Mouse (Mus musculus): ENCODE data around the gene Dolk.

GRCm38 (mm10) chr2:30319260-30319659 is 33.1 kb upstream of the Dolk start:
- TF ChIP-seq CTCF (IDR thresholded peaks at IDR 0.05; ENCODE audit: borderline replicate concordance, control insufficient read depth, extremely low read depth, insufficient read depth, low read length, poor library complexity) (no peak), POLR2A (IDR thresholded peaks at IDR 0.05; ENCODE audit: control insufficient read depth, extremely low read depth, insufficient read depth, low read length, poor library complexity) (no peak)
